Mouse (Mus musculus) brain, embryonic 14.5 days (tissue): ENCODE results near the gene Kalrn.

Experiments
- CTCF ChIP-seq: fragments of 200-500 bp; IDR thresholded peaks from 2 replicates; pipeline ENCODE4 v1.5.1; 2012; ENCODE audit warnings: inconsistent platforms, mild to moderate bottlenecking, moderate library complexity, borderline replicate concordance; ENCODE audit not compliant: insufficient read depth, insufficient read length; ENCODE audit errors: extremely low read depth
- POLR2A ChIP-seq: fragments of 200-500 bp; IDR thresholded peaks from 2 replicates; pipeline ENCODE4 v1.6.1; 2012; ENCODE audit warnings: mild to moderate bottlenecking, inconsistent platforms, borderline replicate concordance; ENCODE audit not compliant: poor library complexity, insufficient read depth, insufficient read length, severe bottlenecking; ENCODE audit errors: extremely low read depth

DNA sequence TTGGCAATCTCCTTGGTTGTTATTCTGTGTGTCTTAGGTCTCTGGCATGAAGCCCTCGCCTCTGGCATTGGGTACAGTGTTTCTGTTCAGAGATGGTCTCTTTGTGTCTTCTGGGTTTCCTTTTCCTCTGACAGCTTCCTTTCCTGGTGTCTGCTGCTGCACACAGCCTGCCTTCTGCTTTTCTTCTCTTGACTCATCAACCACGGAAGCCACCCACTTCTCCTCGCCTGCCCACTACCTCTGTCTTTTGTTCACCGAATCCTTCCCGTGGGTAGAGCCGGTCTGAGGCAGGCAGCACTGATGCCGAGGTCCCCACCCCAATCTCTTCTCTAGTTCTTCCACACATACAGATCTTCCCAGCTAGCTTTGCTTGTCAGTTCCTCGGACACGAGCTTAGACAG, 452.5 kb downstream of the Kalrn start:
- TF ChIP-seq CTCF, result no peak
- TF ChIP-seq POLR2A, result no peak
